Mouse (Mus musculus): ENCODE measurements around the gene Cacnb3.
"Not testable (repeated sequence)": the region's sequence is repeated elsewhere in the genome, so short reads cannot be mapped to it uniquely, and the experiment has no call there.

Gene Cacnb3

DNA sequence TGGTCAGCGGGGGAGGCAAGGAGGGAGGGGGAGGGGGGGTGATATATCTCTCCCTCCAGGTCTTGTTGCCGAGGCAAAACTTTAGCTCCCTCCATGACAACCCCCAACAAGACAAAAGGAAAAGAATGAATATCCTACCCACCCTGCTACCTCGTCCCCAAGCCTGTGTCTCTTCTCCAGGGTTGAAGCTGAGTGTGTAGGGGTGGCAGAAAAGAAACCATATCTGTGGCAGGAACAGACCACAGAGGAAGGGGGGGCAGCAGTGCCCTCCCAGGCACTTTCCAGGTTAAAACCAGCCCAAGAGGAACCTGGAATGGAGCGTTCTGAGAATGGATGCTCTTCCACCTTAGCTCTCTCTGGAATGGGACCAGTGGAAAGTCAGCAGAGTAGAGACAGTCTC, at the start of gene Cacnb3:
TSS of gene Cacnb3 (plus strand) at position 301 of the 400 bp plus-strand sequence.
- DNase-seq, result no peak

DNA sequence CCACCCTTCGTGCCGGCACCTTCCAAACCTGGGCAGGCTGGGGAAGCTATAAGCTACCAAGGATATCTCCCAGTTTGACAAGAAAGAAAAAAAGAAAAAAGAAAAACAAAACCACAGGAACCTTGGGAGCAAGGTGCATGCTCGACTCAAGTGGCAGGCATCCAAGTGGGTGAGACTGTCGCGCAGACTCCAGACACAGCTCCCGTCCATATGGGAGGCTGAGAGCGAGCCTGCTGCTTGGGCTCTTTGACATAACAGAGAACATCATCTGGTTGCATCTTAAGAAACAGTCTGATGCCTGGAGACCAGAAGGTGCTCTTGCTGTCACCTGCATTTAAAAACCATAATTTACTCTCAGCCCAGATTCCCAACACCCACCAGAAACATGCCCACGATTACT, 48.2 kb upstream of the Cacnb3 start:
- DNase-seq, result no peak

DNA sequence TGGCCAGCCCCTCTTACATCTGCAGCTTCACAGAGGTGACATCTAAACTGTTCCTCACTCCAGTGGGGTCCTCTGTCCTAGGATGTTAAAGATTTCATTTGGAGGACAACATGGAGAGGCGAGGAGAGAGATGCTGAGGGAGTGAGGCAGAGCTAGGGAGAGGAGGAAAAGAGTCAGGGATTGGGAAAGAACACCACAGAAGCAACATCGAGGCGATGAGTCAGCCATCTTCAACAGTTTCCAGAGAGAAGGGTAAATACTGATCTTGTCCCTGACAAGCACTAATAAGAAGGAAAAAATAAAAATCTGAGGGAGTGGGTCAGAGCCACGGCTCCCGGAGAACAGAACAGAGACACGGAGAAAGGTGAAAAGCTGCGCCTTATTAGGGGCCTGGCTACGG, 47.6 kb upstream of the Cacnb3 start:
- DNase-seq, result no peak

DNA sequence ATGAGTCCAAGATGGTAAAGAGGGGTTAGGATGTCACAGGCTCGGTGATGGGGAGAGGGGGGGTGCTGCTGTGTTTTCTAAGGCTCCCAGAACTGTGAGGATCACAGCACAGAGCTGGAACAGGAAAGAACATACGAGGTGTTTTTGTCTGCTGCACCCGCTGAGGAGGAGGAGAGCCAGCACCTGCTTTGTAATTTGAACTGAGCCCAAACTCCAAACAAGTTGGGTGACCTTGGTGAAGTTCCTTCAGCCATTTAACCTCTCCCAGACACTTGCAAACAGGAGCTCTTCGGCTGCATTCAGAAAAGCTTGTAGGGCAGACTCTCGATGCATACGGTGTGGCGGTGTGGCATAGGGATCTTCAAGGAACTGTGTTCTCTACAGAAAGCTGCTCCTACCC, 45.2 kb upstream of the Cacnb3 start:
- DNase-seq, result no peak

DNA sequence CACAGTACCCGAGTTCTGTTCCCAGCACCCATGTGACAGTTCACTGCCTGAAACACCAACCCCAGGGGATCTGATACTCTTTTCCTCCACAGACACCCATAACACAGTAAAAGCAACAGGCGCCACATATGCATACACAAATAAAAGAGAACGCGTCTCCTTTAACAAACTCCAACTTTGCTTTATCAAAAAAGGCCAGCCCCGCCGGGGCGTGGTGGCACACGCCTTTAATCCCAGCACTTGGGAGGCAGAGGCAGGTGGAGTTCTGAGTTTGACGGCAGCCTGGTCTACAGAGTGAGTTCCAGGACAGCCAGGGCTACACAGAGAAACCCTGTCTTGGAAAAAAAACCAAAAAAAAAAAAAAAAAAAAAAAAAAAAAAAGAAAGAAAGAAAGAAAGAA, 44.5 kb upstream of the Cacnb3 start:
- not testable (repeated sequence) for DNase-seq

DNA sequence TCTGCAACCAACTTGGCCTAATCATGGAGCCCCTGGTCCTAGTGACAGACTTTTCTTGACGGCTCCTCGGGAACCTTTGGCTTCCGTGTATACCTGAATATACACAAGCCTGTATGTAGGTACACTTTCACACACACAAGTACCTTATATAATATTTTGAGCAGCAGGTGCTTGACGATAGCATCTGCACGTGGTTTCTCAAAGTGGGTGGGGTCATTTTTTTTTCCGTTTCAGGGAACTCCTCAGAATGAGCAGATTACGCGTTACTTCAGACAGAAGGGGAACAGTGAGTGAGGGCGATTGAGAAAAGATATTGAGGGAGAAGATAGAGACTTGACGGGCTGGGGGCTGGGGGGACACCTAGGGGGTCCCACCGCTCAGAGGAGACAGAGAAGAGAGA, 42.9 kb upstream of the Cacnb3 start:
- no peak for DNase-seq

DNA sequence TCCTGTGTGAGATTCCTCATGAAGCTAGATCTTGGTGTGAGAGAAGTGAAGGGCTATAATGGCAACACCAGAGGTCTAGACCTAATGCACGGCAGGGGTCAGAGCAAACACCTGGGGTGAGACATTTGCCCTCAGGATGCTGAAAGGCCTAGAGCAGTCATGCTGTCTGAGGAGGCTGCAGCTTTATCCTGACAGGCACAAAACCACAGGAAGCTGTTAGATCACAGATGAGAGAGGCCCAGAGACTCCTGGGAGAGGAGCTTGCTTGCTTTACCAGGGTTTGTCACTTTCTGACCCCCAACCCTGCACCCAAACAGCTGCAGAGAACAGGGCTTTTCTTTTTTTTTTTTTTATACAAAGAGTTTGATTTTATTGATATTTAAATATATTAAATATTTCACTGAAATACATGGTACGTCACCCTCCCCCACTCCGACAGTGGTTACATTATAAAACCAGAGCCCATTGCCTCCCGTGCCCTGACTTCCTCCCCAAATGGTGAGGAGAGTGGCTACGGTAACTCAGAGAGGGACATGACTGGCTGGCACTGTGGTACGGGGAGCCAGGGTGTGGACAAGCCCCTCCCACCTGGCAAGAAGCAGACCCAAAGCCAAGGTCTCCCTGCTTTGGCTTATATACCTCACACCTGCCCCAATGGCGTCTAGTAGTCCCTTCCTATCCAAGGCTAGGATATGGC, 40.9 kb upstream of the Cacnb3 start:
- peak in 1 of 2 experiments; percentile 0 for DNase-seq

DNA sequence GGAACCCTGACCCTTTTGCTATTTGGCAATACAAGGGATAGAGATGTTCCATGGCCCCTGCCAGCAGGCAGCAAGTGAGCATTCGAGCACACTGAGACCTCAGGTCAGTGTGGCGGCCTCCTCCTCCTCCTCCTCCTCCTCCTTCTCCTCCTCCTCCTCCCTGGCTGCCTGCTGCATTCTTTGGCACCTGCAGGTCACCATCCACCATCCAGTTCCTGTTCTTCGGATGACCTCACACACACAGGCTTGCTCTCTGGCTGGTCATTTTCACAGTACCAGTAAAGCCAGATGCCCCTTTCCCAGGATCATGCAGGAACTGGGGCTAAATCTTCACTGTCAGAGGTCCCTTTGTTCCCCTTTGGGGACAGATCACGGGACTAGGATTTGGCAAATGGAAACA, 39.2 kb upstream of the Cacnb3 start:
- DNase-seq, result no peak

DNA sequence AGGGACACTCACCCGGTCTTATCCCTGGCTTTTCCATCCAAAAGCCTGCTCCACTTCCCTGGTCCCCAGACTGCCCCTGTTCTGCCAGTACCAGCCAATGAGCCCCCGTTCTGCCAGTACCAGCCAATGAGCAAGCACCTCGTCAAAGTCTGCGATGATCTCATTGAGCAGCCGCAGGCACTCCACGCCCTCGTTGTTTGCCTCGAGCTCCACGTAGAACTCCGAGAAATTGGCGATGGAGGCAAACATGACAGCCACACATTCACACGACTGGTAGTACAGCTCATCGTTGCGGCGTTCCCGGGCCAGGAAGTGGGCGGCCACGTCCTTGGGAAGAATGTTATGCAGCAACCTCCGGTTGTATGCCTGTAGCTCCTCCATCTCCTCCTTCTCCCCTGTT, 36.4 kb upstream of the Cacnb3 start:
- DNase-seq, result no peak

DNA sequence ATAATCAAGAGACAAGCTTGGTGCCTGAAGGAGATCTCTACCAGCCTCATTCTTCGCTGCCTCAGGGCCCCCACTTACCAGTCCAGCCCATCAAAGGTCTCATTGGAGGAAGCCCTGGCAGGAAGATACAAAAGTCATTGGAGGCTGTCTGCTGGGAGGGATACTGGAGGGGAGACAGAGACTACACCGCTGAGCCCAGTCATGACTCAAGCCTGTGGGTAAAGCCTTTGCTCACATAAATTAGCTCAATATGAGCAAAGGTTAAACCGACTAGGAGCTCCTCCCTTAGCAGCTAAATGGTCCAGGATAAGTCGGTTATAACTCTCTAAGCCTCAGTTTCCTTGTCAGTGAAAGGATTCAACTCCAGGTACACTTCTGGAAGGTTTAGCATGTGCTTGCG, 35.6 kb upstream of the Cacnb3 start:
- no peak for DNase-seq

DNA sequence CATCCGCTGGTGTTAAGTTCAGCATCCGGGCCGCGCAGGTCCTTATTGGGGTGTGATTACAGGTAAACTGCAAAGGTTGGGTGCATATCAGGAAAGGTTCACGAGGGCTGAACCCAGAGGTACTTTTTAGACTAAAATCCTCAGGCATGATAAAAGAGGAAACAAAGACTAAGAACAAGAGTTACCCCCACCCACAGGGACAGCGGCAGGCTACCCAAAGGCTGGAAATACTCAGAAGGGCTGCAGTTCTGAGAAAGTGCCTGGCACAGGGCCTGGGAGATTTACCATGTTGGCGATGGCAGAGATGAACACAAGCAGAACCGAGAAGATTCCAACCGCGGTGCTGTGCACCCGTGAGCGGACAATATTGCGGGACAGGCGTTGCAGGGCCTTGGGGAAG, 34.0 kb upstream of the Cacnb3 start:
- DNase-seq, result no peak

DNA sequence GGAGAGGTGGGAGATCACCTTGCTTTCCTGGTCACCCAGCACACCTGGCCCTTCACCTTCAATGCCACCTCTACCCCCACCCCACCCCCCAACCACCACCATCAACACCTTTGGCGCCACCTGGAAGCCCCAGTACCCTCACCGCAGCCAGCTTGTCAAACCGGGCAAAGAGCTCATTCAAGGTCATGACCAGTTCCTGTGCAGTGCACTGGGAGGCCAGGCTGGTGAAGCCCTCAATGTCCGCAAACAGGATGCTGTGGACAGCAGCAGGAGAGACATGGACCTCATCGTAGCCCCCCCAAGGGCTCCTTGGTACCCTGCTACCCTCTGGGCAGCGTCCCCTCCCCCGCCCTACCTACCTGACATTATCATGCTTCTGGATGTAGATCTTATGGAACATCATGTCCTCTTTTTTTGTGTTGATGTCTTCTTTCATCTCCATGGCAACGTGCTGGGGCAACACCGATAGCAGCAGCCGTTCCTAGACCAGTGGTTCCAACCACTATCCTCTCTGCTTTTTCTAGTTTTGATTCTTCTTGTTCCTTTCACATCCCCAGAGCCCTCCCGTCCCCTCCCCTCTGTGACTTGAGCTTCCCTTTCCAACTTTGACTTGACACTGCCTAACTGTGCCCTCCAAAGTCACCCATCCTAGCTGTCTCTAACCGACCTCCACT, 30.5 kb upstream of the Cacnb3 start:
- DNase-seq, result no peak

DNA sequence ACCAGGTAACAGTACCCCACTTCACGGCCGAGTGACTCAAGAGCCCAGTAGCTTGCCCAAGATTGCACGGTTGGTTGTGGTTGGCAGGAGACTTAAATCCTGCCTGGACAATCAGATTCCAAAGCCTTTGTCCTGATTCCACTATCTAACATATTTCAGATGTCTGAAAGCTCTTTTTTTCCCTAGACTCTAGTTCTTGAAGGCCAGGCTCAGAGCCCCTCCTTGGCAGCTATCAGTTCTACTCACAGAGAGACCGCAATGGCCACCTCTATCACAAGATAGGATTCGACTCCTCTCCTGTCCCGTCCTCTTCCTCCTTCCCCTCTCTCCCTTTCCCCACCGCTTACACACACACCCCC, 28.8 kb upstream of the Cacnb3 start:
- no peak for DNase-seq

DNA sequence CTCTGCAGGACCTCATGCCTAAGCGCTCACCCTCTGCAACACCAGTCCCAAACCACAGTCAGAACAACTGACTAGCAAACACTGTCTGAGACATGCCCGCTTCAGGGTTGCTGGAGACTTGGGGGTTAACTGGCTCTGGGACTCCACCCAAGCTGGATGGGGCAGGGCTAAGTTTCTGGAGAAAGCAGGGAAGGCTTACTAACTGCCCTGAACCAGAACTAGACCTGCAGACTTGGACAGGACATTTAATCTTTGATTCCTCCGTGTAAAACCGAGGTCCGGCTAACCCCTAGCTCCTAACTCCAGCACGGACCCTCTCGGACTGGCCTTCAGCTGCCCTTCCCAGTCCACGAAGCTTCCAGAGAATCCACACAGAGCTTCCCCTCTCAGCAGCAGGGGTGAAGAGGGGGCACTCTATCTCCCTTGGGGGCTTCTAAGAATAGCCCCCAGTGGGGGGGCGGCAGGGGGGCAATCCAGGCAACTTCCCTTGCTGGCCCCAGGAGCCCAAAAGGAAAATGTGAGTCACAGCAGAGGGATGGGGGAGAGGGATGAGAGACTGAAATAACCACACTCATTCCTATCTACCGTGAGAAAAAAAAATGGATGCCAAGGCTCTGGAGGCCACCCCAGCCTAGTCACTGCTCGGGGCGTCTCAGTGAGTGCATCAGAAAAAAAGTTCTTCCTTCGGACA, 28.3 kb upstream of the Cacnb3 start:
- DNase-seq, result no peak

DNA sequence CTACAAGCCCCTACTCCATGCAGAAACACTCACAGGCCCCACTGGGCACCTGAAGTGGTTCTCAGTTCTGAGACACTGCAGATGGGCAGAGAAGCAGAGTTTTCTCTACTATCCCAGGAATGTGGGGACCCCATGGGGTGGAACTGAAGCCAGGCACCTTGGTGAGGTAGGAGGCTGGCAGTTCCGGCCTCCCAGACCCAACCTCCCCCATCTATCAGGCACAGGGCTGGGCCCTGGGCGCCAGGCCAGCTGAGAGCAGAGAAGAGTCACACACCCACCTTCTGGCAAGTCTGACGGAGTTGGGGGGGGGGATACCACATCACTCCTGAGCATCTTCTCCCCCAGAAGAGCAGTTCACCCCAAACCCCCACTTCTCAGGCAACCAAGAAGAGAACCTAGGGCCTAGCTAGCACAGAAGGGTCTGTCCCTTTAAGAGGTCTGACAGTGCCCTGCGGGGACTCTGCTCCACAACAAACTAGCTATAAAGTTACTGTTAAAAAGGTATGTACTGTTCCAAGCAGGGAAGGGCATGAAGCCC, 27.6 kb upstream of the Cacnb3 start:
- DNase-seq, result no peak

DNA sequence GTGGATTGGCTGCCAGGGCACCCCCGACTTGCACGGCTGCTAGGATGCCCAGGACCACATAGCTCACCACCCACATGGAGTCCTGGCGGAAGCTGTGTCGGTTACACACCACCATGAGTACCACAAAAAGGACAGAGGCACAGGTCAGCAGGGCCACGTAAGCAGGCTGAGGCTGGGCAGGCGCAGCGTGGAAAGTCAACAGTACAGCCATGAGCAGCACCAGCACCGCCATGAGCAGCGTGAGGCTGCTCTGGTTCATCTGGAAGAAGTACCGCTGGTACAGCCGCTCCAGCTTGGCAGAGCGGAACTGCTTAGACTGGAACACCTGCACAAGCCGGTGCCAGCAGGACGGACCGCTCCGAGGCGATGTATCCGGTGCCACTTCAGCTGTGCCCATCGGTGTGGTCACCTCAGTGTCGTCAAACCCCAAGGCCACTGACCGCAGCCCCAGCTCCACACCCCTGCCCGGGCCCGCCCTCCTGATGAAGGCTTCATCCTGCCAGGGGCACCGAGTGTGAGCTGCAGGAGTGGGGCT, 26.5 kb upstream of the Cacnb3 start:
- DNase-seq, result no peak

DNA sequence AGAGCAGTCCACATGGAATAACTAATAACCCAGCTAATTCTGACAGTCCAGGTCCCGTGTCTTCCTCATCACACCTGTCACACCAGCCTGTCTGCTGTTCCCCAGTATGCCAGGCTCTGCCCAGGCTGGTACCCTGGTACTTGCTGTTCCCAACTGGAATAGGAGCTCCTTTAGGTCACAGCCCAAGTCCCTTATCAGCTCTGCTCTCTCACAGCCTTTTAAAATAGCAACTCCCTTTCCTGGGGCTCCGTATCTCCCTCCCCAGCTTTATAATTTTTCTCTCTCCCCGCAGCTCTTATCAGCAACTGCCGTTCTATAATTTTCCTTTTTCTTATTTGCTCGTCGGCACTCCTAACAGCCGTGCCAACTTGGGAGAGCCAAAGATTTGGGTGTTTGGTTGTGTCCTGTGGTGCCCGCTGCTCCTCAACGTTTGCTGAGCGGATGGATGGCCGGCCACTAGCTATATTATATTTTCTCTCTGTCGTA, 24.5 kb upstream of the Cacnb3 start:
- DNase-seq, result no peak

DNA sequence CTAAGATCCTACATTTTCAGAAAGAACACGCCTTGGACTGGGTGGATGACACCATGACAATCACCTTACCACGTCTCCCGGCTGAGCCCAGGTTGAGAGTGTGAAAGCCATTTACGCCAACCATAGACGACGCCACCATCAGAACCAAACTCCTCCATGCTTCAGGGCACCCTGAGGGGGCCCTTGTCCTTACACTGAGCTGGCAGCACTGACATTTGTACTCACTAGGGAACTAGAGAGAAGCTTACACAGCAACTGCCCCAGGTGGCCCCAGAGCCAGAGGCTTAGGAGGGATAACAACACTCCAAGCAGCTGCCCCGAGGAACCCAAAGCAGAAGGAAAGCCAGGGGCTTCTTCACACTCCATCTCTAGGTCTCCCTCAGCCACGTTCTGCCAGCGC, 23.9 kb upstream of the Cacnb3 start:
- DNase-seq, result no peak

DNA sequence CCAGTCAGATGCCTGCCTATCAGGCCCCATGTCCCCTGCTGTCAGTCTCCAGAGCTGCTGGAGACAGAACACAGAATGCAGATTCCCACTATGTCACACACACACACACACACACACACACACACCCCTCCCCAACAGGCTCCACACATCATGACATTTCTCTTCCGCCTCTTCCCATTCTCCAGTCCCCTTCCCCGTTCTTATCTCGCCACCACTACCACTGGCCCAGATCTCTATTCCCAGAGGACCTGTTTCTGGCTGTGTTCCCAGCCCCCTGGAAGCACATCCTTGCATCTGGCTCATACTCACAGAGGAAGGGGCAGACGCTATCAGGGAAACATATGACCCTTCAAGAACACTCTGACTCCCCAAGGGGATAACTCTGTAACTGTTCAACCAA, 23.1 kb upstream of the Cacnb3 start:
- DNase-seq, result no peak

DNA sequence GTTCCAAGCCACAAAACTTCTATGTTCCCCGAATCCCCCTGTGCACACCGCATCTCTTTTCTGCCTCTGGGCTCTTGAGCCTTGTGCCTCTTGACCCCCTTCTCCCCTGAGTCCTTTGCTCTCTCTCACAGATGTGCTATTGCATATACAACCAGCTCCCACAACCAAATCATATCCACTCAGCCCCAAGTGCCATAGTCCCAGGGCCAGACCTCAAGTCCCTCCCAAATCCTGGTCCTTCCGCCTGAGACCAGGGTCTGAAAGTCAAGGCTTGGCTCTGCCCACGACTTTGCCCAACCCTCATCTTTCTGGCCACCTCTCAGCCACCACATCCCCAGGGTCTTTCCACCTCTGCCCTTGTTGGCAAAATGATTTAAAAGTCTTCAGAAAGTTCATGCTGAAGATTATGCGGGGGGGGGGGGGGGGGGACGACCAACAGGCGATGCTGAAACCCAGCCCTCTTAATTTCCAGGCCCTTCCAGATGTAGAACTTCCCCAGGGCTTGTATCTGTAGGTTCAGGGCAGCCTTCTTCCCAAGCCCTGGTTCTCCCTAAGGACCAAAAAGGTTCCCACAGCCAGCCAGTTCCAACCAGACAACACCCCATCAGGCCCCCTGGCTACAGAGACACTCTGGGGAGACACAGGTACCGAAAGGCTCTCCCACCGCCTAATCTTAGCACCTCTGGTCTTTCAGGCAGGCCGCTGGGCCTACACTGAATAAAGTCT, 22.4 kb upstream of the Cacnb3 start:
- DNase-seq, result no peak

DNA sequence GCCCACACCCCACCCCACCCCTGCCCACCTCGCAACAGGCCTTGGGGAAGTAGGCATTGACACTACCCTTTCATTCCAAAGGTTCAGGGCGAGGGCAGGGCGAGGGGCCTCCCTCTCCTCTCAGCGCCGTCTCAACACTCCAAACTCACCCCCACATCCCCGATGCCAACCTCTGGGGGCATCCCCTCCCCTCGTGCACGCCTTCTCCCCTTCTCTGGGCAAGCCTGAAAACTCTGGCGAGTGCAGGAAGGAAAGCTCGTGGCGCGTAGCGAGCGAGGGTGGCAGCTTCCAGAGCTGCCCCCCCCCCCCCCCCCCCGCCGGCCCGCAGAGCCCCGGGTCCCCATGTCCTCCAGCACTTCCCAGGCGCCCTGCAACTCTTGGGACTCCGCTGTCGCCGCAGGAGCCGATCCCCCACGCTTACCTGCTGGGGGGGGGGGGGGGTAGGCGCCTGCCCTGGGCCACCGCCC, 21.8 kb upstream of the Cacnb3 start:
- no peak for DNase-seq

DNA sequence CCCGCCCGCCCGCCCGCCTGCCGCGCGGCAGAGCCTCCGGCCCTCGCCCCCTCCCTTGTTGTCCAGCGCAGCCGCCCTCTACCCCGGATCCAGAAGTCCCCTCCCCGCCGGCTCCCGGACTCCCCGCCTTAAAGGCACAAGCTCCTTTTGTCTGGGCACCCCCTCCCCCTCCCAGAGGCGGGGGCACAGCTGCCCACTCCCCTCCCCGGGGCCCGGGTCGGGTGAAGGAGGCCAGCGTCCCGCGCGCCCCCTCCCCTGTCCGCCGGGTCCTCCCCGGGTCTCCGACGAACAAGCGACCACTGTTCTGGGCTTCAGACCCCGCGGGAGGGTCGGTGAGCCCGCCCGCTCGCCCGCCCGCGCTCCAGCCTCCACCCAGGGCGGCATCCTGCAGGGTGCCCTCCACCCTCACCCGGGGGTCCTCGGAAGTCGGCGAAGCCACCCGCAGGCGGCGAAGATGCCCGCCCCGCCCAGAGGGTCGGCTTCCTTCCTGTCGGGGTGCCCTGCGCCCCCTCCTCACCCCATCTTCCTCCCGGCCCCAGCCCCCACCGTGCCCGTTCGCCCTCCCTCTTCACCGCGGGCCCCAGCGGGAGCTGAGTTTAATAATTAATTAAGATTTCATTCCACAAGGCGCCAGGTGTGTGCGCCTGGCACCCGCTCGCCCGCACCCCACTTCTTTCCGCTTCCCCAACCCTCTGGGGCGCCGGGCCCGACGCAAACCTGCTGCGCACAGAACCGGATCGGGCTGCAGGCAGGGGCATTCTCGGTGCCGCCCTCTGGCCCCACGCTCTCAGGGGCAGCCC, 21.1 kb upstream of the Cacnb3 start, which contains the start of gene Adcy6:
TSS of gene Adcy6 (minus strand) at position 746 of the 800 bp plus-strand sequence.
- DNase-seq, result peak; percentile 59 to 75

Measured in cerebellum, postnatal 36 days (tissue).